Mouse (Mus musculus) liver, postnatal 0 days (tissue): Measurements from ENCODE around the gene Banp. TPM values are rescaled to one million over a fixed set of nuclear protein-coding genes. Genes with fewer than 3 reads are reported as not detected.

Experiments
- ATAC-seq: fragments of 200-750 bp; cut with Nextera tagmentation; 2 replicates; pipeline ENCODE4 v1.8.0; 2017; ENCODE audit warnings: mild to moderate bottlenecking, moderate library complexity
- DNase-seq: peaks from one replicate; pipeline ENCODE4 v3.0.0-alpha.2; 2016
- H3K27ac ChIP-seq: fragments of 300-500 bp; sonication (generic); 2 replicates; pipeline ENCODE4 v1.5.1; 2014; ENCODE audit warnings: antibody characterized with exemption, moderate library complexity, mild to moderate bottlenecking, low read depth
- H3K27me3 ChIP-seq: fragments of 300-500 bp; sonication (generic); 2 replicates; pipeline ENCODE4 v1.6.1; 2014; ENCODE audit warnings: low read length, control low read depth, mixed read lengths; ENCODE audit not compliant: insufficient read depth
- H3K36me3 ChIP-seq: fragments of 300-500 bp; sonication (generic); replicated peaks from 2 replicates; pipeline ENCODE4 v1.6.1; 2014; ENCODE audit warnings: mild to moderate bottlenecking, control low read depth, low read length, moderate library complexity, mixed read lengths; ENCODE audit not compliant: insufficient read depth
- H3K4me1 ChIP-seq: fragments of 300-500 bp; sonication (generic); 2 replicates; pipeline ENCODE4 v1.6.1; 2014; ENCODE audit warnings: antibody characterized with exemption, mild to moderate bottlenecking, control low read depth; ENCODE audit not compliant: insufficient read depth
- H3K4me2 ChIP-seq: fragments of 300-500 bp; sonication (generic); 2 replicates; pipeline ENCODE4 v1.6.1; 2014; ENCODE audit warnings: low read depth, mild to moderate bottlenecking, low read length, moderate library complexity, mixed read lengths
- H3K4me3 ChIP-seq: fragments of 300-500 bp; sonication (generic); 2 replicates; pipeline ENCODE4 v1.5.1; 2014; ENCODE audit warnings: low read depth, low read length
- H3K9ac ChIP-seq: fragments of 300-500 bp; sonication (generic); replicated peaks from 2 replicates; pipeline ENCODE4 v1.6.1; 2014; ENCODE audit warnings: mild to moderate bottlenecking, moderate library complexity
- H3K9me3 ChIP-seq: fragments of 300-500 bp; sonication (generic); 2 replicates; pipeline ENCODE4 v1.6.1; 2016; ENCODE audit warnings: mild to moderate bottlenecking, control low read depth, low read length, mixed read lengths
- CTCF ChIP-seq: sonication (generic); IDR thresholded peaks from 2 replicates; pipeline ENCODE4 v1.5.1; 2016; ENCODE audit warnings: antibody characterized with exemption, low read depth
- EP300 ChIP-seq: IDR thresholded peaks from 2 replicates; pipeline ENCODE4 v1.6.1; 2016; ENCODE audit warnings: antibody characterized with exemption, low read depth, mild to moderate bottlenecking
- WGBS: fragments of 180-500 bp; shearing (Covaris S2); extraction: QIAGEN DNeasy Blood & Tissue Kit; methylation state at CpG from one replicate; pipeline ENCODE4 v1.1.7; 2014; ENCODE audit not compliant: insufficient replicate concordance; 5-methylcytosine and 5-hydroxymethylcytosine counted together
- microRNA-seq: library from miRNA; unstranded; fragments of <30 nt; microRNA quantifications from one replicate; pipeline ENCODE4, GENCODE M21; 2016
- polyA plus RNA-seq: library from polyadenylated mRNA; unstranded; fragments of >200 nt; fragmentation: Nextera tagmentation; extraction: Ambion mirVana; gene quantifications from 2 replicates; pipeline ENCODE4 v1.2.1, GENCODE M21; 2015

The Banp gene
- polyA plus RNA-seq, 1 experiment from 2014 or later, result 7.6 TPM

DNA sequence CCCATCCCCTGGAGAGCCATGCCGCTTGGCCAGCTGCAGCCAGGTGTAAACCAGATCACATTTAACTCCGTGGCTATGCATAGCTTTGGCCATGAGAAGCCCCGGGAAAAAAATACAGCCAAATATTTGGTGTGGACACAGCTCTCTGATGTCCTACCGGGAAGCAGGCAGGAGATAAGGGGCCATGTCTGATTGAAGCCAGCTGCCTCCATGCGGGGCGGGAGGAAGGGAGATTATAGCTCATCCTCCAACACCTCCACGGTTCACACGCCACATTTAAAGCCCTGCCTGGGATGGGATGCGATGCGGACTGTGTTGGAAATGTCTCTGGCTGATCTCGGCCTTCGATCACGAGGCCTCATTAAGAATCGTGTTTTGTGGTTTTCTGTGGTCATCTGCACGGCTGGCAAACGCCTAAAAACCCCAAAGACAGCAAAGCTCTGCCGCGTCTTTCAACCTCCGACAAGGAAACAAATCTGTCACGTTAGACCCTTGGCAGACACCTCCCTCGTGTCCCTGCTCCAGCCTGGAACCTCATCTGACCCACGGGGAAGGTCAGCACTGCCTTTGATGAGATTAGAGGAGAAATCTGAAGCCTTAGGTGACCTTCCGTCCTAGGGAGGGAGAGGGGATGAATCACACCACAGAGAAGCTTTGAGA is 126.8 kb downstream of the Banp start:
- WGBS, result 30% methylated on average over 23 of the region's 23 CpGs
- TF ChIP-seq EP300 (no peak), CTCF (no peak)
- Histone ChIP-seq H3K9me3 (no peaks in the 10 kb centered on the region), H3K4me2 (no peak overlapping the region), H3K36me3 (no peaks in the 10 kb centered on the region), H3K27me3 (0 out of 2 replicates have a peak, but pooled peaks cover 4% of the 10 kb centered on the region), H3K4me1 (no peaks in the 10 kb centered on the region), H3K9ac (no peak overlapping the region), H3K27ac (no peak overlapping the region), H3K4me3 (no peak overlapping the region)
- no peak for ATAC-seq
- no peak for DNase-seq

DNA sequence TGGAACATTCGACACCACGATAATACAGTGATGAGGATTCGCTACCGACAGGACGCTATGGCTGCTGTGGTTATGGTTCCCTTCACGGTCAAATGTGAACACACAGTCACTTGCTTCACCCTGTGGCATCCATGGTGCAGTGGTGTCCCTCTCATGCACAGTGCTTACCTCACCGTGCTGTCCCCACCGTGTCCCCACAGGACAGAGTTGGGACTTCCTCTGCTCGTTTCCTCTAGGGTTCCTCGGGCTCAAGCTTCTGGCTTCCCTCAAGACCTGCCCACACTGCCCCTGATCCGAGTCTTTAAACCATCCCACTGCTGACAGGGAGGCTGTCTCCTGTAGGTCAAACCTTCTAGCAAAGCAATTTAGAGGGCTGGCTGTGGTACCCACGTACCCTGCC is 128.8 kb downstream of the Banp start:
- ATAC-seq, result no peak
- DNase-seq, result no peak
- no peaks in the 10 kb centered on the region for H3K9me3 ChIP-seq
- no peak overlapping the region for H3K9ac ChIP-seq
- no peak overlapping the region for H3K4me3 ChIP-seq
- no peaks in the 10 kb centered on the region for H3K4me1 ChIP-seq
- H3K27me3 ChIP-seq, result 0 out of 2 replicates have a peak, but pooled peaks cover 4% of the 10 kb centered on the region
- no peaks in the 10 kb centered on the region for H3K36me3 ChIP-seq
- TF ChIP-seq EP300 (no peak), CTCF (no peak)
- H3K4me2 ChIP-seq, result no peak overlapping the region
- 54% methylated on average over 12 of the region's 12 CpGs for WGBS
- H3K27ac ChIP-seq, result no peak overlapping the region

Small RNAs within 50 kb of the gene (microRNA-seq; reads per million reads assigned to microRNA genes)
- gene Mir7237, result not detected

Other genes with a start within 250 kb of the Banp start
- 0.11 TPM in 2 replicates for gene Jph3, start 220.1 kb upstream of the Banp start, polyA plus RNA-seq
- 8.2 and 8.7 TPM in 2 replicates for gene Klhdc4, start 120.2 kb upstream of the Banp start, polyA plus RNA-seq
- gene Slc7a5, start 42.1 kb upstream of the Banp start, polyA plus RNA-seq, result 10.5 and 10.8 TPM in 2 replicates
- 5.9 and 9.6 TPM in 2 replicates for gene Car5a, start 4.8 kb upstream of the Banp start, polyA plus RNA-seq